Mouse (Mus musculus): Measurements from ENCODE around the gene Tbc1d1. TPM values are rescaled to one million over a fixed set of nuclear protein-coding genes. Genes with fewer than 3 reads are reported as not detected.
A peak's percentile ranks its signal among the peaks of the same experiment; 100 is the strongest.

Tbc1d1 gene
- polyA plus RNA-seq, 1 experiment from 2014 or later: 59.4 TPM

GRCm38 (mm10) chr5:64196866-64197321, 40.8 kb downstream of the Tbc1d1 start:
- peaks cover 2% of the 10 kb centered on the region; the same call in 1 of the 2 replicates for H3K36me3 ChIP-seq (ENCODE audit: control insufficient read depth, insufficient read depth)
- H3K9me3 ChIP-seq (ENCODE audit: control insufficient read depth): no peaks in the 10 kb centered on the region
- H3K9ac ChIP-seq (ENCODE audit: low read depth, low read length): no peak overlapping the region
- H3K27me3 ChIP-seq (replicated peaks; ENCODE audit: control insufficient read depth, insufficient read depth, low read length): no peaks in the 10 kb centered on the region
- WGBS: 53% methylated on average over 5 of the region's 5 CpGs
- no peak for TF ChIP-seq CTCF (IDR thresholded peaks at IDR 0.05; ENCODE audit: low read depth)
- H3K4me2 ChIP-seq (replicated peaks; ENCODE audit: low read depth): no peak overlapping the region
- no peak overlapping the region for H3K27ac ChIP-seq (ENCODE audit: low read depth, low read length)
- no peak overlapping the region for H3K4me3 ChIP-seq (ENCODE audit: low read depth, low read length)
- ATAC-seq: 0 out of 2 replicates have a peak, but pooled peaks have one; percentile 25
- no peaks in the 10 kb centered on the region; the same call in 1 of the 2 replicates for H3K4me1 ChIP-seq (replicated peaks; ENCODE audit: control insufficient read depth, insufficient read depth, low read length)

- ATAC-seq: no peak
- WGBS: 93% methylated on average over 7 of the region's 7 CpGs
- no peak overlapping the region for H3K4me2 ChIP-seq (replicated peaks; ENCODE audit: low read depth)
- H3K4me3 ChIP-seq (ENCODE audit: low read depth, low read length): no peak overlapping the region
- no peaks in the 10 kb centered on the region for H3K27me3 ChIP-seq (replicated peaks; ENCODE audit: control insufficient read depth, insufficient read depth, low read length)
- no peaks in the 10 kb centered on the region for H3K9me3 ChIP-seq (ENCODE audit: control insufficient read depth)
- no peak for TF ChIP-seq CTCF (IDR thresholded peaks at IDR 0.05; ENCODE audit: low read depth)
- H3K27ac ChIP-seq (ENCODE audit: low read depth, low read length): no peak overlapping the region
- H3K4me1 ChIP-seq (replicated peaks; ENCODE audit: control insufficient read depth, insufficient read depth, low read length): no peaks in the 10 kb centered on the region; the same call in 1 of the 2 replicates
- H3K36me3 ChIP-seq (ENCODE audit: control insufficient read depth, insufficient read depth): no peaks in the 10 kb centered on the region; the same call in 1 of the 2 replicates
- no peak overlapping the region for H3K9ac ChIP-seq (ENCODE audit: low read depth, low read length)
Measured at GRCm38 (mm10) chr5:64198624-64199023, 42.5 kb downstream of the Tbc1d1 start.

GRCm38 (mm10) chr5:64201071-64201470, 45.0 kb downstream of the Tbc1d1 start:
- no peaks in the 10 kb centered on the region for H3K27me3 ChIP-seq (replicated peaks; ENCODE audit: control insufficient read depth, insufficient read depth, low read length)
- WGBS: 65% methylated on average over 5 of the region's 5 CpGs

GRCm38 (mm10) chr5:64202306-64202705, 46.2 kb downstream of the Tbc1d1 start:
- no peaks in the 10 kb centered on the region for H3K27me3 ChIP-seq (replicated peaks; ENCODE audit: control insufficient read depth, insufficient read depth, low read length)
- peak; percentile 95 for TF ChIP-seq CTCF (IDR thresholded peaks at IDR 0.05; ENCODE audit: low read depth)
- no peak overlapping the region for H3K27ac ChIP-seq (ENCODE audit: low read depth, low read length)
- H3K9me3 ChIP-seq (ENCODE audit: control insufficient read depth): no peaks in the 10 kb centered on the region
- ATAC-seq: no peak; the same call in 1 of the 2 replicates
- H3K9ac ChIP-seq (ENCODE audit: low read depth, low read length): no peak overlapping the region
- no peaks in the 10 kb centered on the region for H3K4me1 ChIP-seq (replicated peaks; ENCODE audit: control insufficient read depth, insufficient read depth, low read length)
- 43% methylated on average over 2 of the region's 2 CpGs for WGBS
- H3K4me2 ChIP-seq (replicated peaks; ENCODE audit: low read depth): no peak overlapping the region
- H3K36me3 ChIP-seq (ENCODE audit: control insufficient read depth, insufficient read depth): no peaks in the 10 kb centered on the region; the same call in 1 of the 2 replicates
- no peak overlapping the region for H3K4me3 ChIP-seq (ENCODE audit: low read depth, low read length)

More at GRCm38 (mm10) chr5:64201071-64201470, 45.0 kb downstream of the Tbc1d1 start:
- no peak for ATAC-seq
- no peak overlapping the region for H3K27ac ChIP-seq (ENCODE audit: low read depth, low read length)
- H3K36me3 ChIP-seq (ENCODE audit: control insufficient read depth, insufficient read depth): no peaks in the 10 kb centered on the region; the same call in 1 of the 2 replicates
- no peaks in the 10 kb centered on the region for H3K9me3 ChIP-seq (ENCODE audit: control insufficient read depth)
- H3K9ac ChIP-seq (ENCODE audit: low read depth, low read length): no peak overlapping the region
- H3K4me2 ChIP-seq (replicated peaks; ENCODE audit: low read depth): no peak overlapping the region
- no peaks in the 10 kb centered on the region; the same call in 1 of the 2 replicates for H3K4me1 ChIP-seq (replicated peaks; ENCODE audit: control insufficient read depth, insufficient read depth, low read length)
- H3K4me3 ChIP-seq (ENCODE audit: low read depth, low read length): no peak overlapping the region
- TF ChIP-seq CTCF (IDR thresholded peaks at IDR 0.05; ENCODE audit: low read depth): no peak

GRCm38 (mm10) chr5:64205610-64206009, 49.5 kb downstream of the Tbc1d1 start:
- no peaks in the 10 kb centered on the region for H3K27me3 ChIP-seq (replicated peaks; ENCODE audit: control insufficient read depth, insufficient read depth, low read length)
- H3K36me3 ChIP-seq (ENCODE audit: control insufficient read depth, insufficient read depth): no peaks in the 10 kb centered on the region
- ATAC-seq: no peak
- TF ChIP-seq CTCF (IDR thresholded peaks at IDR 0.05; ENCODE audit: low read depth): no peak
- no peak overlapping the region for H3K4me2 ChIP-seq (replicated peaks; ENCODE audit: low read depth)
- no peak overlapping the region for H3K9ac ChIP-seq (ENCODE audit: low read depth, low read length)
- no peak overlapping the region for H3K4me3 ChIP-seq (ENCODE audit: low read depth, low read length)
- H3K27ac ChIP-seq (ENCODE audit: low read depth, low read length): no peak overlapping the region
- H3K4me1 ChIP-seq (replicated peaks; ENCODE audit: control insufficient read depth, insufficient read depth, low read length): no peaks in the 10 kb centered on the region
- H3K9me3 ChIP-seq (ENCODE audit: control insufficient read depth): no peaks in the 10 kb centered on the region
- WGBS: 83% methylated on average over 3 of the region's 3 CpGs

- no peak overlapping the region for H3K4me3 ChIP-seq (ENCODE audit: low read depth, low read length)
- no peak overlapping the region for H3K4me2 ChIP-seq (replicated peaks; ENCODE audit: low read depth)
- H3K9ac ChIP-seq (ENCODE audit: low read depth, low read length): no peak overlapping the region
- no peak overlapping the region for H3K27ac ChIP-seq (ENCODE audit: low read depth, low read length)
- 63% methylated on average over 3 of the region's 3 CpGs for WGBS
- H3K27me3 ChIP-seq (replicated peaks; ENCODE audit: control insufficient read depth, insufficient read depth, low read length): no peaks in the 10 kb centered on the region
- ATAC-seq: no peak
- H3K4me1 ChIP-seq (replicated peaks; ENCODE audit: control insufficient read depth, insufficient read depth, low read length): no peaks in the 10 kb centered on the region
- no peak for TF ChIP-seq CTCF (IDR thresholded peaks at IDR 0.05; ENCODE audit: low read depth)
- no peaks in the 10 kb centered on the region for H3K9me3 ChIP-seq (ENCODE audit: control insufficient read depth)
- H3K36me3 ChIP-seq (ENCODE audit: control insufficient read depth, insufficient read depth): no peaks in the 10 kb centered on the region
Measured at GRCm38 (mm10) chr5:64206431-64206830, 50.3 kb downstream of the Tbc1d1 start.

Measured in intestine, postnatal 0 days (tissue).